Mouse (Mus musculus) cortical plate, adult 2 months (tissue): ENCODE measurements around the gene C130074G19Rik. TPM values are rescaled to one million over a fixed set of nuclear protein-coding genes. Genes with fewer than 3 reads are reported as not detected.

Experiments
- H3K27ac ChIP-seq: fragments of 200-500 bp; 2 replicates; pipeline ENCODE4 v1.5.1; 2012; ENCODE audit warnings: low read length, control low read depth, inconsistent platforms; ENCODE audit not compliant: insufficient read depth
- H3K4me1 ChIP-seq: fragments of 200-500 bp; 2 replicates; pipeline ENCODE4 v1.6.1; 2011; ENCODE audit warnings: low read length; ENCODE audit not compliant: control insufficient read depth, insufficient read depth
- H3K4me3 ChIP-seq: fragments of 200-500 bp; 2 replicates; pipeline ENCODE4 v1.5.1; 2011; ENCODE audit warnings: mild to moderate bottlenecking, low read length, control low read depth; ENCODE audit not compliant: insufficient read depth
- CTCF ChIP-seq: fragments of 200-500 bp; IDR thresholded peaks from 2 replicates; pipeline ENCODE4 v1.5.1; 2011; ENCODE audit warnings: mild to moderate bottlenecking, control low read depth, low read length; ENCODE audit not compliant: insufficient read depth; ENCODE audit errors: extremely low read depth
- POLR2A ChIP-seq: fragments of 200-500 bp; IDR thresholded peaks from 2 replicates; pipeline ENCODE4 v1.6.1; 2011; ENCODE audit warnings: mild to moderate bottlenecking, low read length, control low read depth; ENCODE audit not compliant: insufficient read depth; ENCODE audit errors: extremely low read depth
- polyA plus RNA-seq: library from polyadenylated mRNA; depleted of rRNA; stranded (reverse); fragments of >200 nt; gene quantifications from 2 replicates; pipeline ENCODE4 v1.2.3, GENCODE M21; 2012

C130074G19Rik gene
- polyA plus RNA-seq, 1 experiment, result 35.9 TPM

GRCm38 (mm10) chr1:184881861-184882260, 1.2 kb downstream of the C130074G19Rik start:
- peak overlapping the region; percentile 66; the same call in 1 of the 2 replicates for H3K27ac ChIP-seq
- TF ChIP-seq CTCF (no peak), POLR2A (no peak)

GRCm38 (mm10) chr1:184881211-184881610, 1.8 kb downstream of the C130074G19Rik start:
- Histone ChIP-seq H3K27ac (no peak overlapping the region), H3K4me1 (peaks cover 2% of the 10 kb centered on the region), H3K4me3 (peak overlapping the region; percentile 60; the same call in 1 of the 2 replicates)
- TF ChIP-seq CTCF, result no peak
- no peak for TF ChIP-seq POLR2A

More at GRCm38 (mm10) chr1:184881861-184882260, 1.2 kb downstream of the C130074G19Rik start:
- H3K4me3 ChIP-seq, result peak overlapping the region; percentile 60
- peaks cover under 1% of the 10 kb centered on the region for H3K4me1 ChIP-seq

DNA sequence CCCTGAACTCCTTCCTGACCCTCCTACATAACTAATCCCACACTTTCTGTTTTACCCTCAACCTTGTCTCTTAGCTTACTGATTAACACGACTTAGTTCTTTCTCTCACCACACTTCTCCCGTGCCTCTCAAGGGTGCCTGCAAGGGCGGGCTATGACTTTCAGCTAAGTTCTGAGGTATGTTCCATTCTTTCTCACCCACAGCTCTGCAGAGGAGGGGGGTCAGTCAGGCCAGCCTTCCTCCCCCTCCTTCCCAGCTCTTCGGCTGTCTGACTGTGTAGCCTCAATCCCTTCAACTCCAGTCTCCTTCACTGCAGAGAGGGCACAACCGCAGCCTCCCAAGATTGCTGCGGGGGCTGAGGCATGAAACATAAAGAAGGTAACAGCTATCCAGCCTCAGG, 4.2 kb downstream of the C130074G19Rik start:
- H3K4me3 ChIP-seq, result no peak overlapping the region
- H3K27ac ChIP-seq, result peak overlapping the region; percentile 59; the same call in 1 of the 2 replicates
- peaks cover 2% of the 10 kb centered on the region for H3K4me1 ChIP-seq
- TF ChIP-seq POLR2A, result no peak
- TF ChIP-seq CTCF, result no peak

DNA sequence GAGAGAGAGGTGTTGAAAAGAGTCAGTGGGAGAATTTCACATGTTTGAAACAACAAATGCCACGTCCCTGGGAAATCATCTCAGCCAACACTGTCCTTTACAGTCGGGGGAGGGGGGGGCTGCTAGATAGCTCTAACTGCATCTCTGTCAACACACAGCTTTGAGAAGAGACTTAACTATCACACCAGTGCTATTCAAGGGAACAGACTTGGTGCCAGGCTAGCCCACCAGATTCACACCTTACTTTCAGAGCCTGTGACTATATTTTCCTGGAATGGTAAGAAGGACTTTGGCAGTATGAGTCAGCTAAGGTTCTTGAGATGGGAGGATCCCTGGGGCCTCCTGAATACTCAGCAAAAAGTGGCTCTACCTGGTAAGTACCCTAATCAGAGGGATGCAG, 5.7 kb downstream of the C130074G19Rik start:
- Histone ChIP-seq H3K4me1 (peaks cover 2% of the 10 kb centered on the region), H3K4me3 (no peak overlapping the region), H3K27ac (no peak overlapping the region)
- TF ChIP-seq CTCF (no peak), POLR2A (no peak)

- H3K4me1 ChIP-seq, result peaks cover 3% of the 10 kb centered on the region
- TF ChIP-seq CTCF (no peak), POLR2A (no peak)
- no peak overlapping the region for H3K4me3 ChIP-seq
- no peak overlapping the region for H3K27ac ChIP-seq
Observed at GRCm38 (mm10) chr1:184873910-184874309, 9.1 kb downstream of the C130074G19Rik start.

- Histone ChIP-seq H3K27ac (no peak overlapping the region), H3K4me3 (no peak overlapping the region), H3K4me1 (peaks cover 3% of the 10 kb centered on the region)
- no peak for TF ChIP-seq POLR2A
- TF ChIP-seq CTCF, result no peak
Observed at GRCm38 (mm10) chr1:184872069-184872819, 10.8 kb downstream of the C130074G19Rik start.

GRCm38 (mm10) chr1:184871506-184871905, 11.5 kb downstream of the C130074G19Rik start:
- Histone ChIP-seq H3K4me1 (0 out of 2 replicates have a peak, but pooled peaks cover 1% of the 10 kb centered on the region), H3K27ac (no peak overlapping the region), H3K4me3 (no peak overlapping the region)
- no peak for TF ChIP-seq CTCF
- no peak for TF ChIP-seq POLR2A

DNA sequence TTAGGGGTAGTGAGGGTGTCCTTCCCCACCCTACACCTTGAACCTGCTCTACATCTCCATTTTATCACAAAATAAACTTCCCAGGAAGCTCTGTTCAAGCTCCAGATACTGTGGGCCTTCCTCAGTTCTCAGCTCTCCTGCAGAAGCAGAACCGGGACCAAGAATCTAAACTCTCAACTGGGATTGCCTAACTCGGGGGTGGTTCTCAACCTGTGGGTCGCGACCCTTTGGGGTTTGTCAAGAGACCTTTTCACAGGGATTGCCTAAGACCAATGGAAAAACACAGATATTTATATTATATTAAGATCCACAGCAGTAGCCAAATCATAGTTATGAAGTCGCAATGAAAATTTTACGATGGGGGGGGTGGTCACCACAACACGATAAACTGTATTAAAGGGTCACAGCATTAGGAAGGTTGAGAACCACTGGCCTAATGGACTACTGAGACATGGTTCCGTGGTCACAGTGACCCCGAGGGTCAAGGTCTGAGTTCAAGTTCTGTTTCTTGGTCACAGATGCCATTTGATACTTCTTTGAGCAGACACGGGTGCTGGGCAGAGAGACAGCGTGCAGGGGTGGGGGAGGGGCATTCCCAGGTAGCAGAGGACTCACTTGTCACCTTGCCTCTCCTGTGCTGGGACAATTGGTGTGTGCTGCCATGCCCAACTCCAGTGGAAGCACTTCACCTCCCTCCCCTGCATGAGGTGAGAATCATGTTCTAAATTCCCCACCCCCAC, 12.2 kb downstream of the C130074G19Rik start:
- Histone ChIP-seq H3K27ac (no peak overlapping the region), H3K4me1 (0 out of 2 replicates have a peak, but pooled peaks cover 1% of the 10 kb centered on the region), H3K4me3 (no peak overlapping the region)
- TF ChIP-seq CTCF, result no peak
- no peak for TF ChIP-seq POLR2A

GRCm38 (mm10) chr1:184869939-184870565, 13.0 kb downstream of the C130074G19Rik start:
- Histone ChIP-seq H3K27ac (no peak overlapping the region), H3K4me3 (no peak overlapping the region)
- no peak for TF ChIP-seq CTCF
- TF ChIP-seq POLR2A, result no peak

DNA sequence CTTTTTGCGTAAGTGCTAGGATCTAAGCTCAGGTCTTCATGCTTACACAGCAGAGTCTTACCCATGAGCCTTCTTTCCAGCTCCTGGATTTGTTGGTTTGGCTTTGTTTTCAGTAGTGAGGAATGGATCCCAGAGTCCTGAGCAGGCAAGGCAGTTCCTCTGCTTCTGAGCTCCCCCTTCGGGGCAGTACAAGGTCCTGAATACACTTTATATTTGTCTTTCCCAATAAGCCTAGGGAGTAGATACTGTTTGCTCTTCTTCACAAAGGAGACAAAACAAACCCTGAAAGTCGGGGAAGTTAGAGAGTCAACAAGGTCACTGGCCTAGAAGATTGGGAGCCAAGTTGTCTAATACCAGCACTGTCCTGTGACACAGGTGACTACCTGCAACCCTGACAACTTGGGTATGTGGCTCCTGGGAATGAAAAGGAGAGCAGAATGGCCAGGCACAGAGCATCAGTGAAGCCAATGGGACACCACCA, 15.3 kb downstream of the C130074G19Rik start:
- TF ChIP-seq POLR2A, result no peak
- no peak for TF ChIP-seq CTCF
- Histone ChIP-seq H3K27ac (no peak overlapping the region), H3K4me1 (0 out of 2 replicates have a peak, but pooled peaks cover 1% of the 10 kb centered on the region)

More at GRCm38 (mm10) chr1:184869939-184870565, 13.0 kb downstream of the C130074G19Rik start:
- 0 out of 2 replicates have a peak, but pooled peaks cover 1% of the 10 kb centered on the region for H3K4me1 ChIP-seq

More for the DNA sequence above, 15.3 kb downstream of the C130074G19Rik start:
- no peak overlapping the region for H3K4me3 ChIP-seq
